Mouse (Mus musculus) embryonic facial prominence, embryonic 10.5 days (tissue): ENCODE measurements at regions not wholly inside any gene's neighbourhood (a gene's known extent, or its start where the extent isn't known, plus 50 kb on each side); places are given as distances from the start of the nearest gene placed in this dataset.

Experiments
- DNase-seq: peaks from one replicate; pipeline ENCODE4 v3.0.0-alpha.2; 2017; ENCODE audit warnings: low spot score
- H3K27ac ChIP-seq: fragments of 300-500 bp; sonication (generic); replicated peaks from 2 replicates; pipeline ENCODE4 v1.5.1; 2016; ENCODE audit warnings: mild to moderate bottlenecking
- H3K27me3 ChIP-seq: fragments of 300-500 bp; sonication (generic); replicated peaks from 2 replicates; pipeline ENCODE4 v1.6.1; 2016; ENCODE audit warnings: low read depth, mild to moderate bottlenecking; ENCODE audit not compliant: poor library complexity, severe bottlenecking
- H3K36me3 ChIP-seq: fragments of 300-500 bp; sonication (generic); replicated peaks from 2 replicates; pipeline ENCODE4 v1.6.1; 2016; ENCODE audit warnings: mild to moderate bottlenecking, moderate library complexity
- H3K4me1 ChIP-seq: fragments of 300-500 bp; sonication (generic); 2 replicates; pipeline ENCODE4 v1.6.1; 2016
- H3K4me3 ChIP-seq: fragments of 300-500 bp; sonication (generic); 2 replicates; pipeline ENCODE4 v1.5.1; 2016; ENCODE audit warnings: mild to moderate bottlenecking, moderate library complexity
- H3K9me3 ChIP-seq: fragments of 300-500 bp; sonication (generic); 2 replicates; pipeline ENCODE4 v1.6.1; 2016; ENCODE audit warnings: mild to moderate bottlenecking
- WGBS: fragments of 180-500 bp; shearing (Covaris S2); methylation state at CpG from one replicate; pipeline ENCODE4 v1.1.7; 2016; 5-methylcytosine and 5-hydroxymethylcytosine counted together

DNA sequence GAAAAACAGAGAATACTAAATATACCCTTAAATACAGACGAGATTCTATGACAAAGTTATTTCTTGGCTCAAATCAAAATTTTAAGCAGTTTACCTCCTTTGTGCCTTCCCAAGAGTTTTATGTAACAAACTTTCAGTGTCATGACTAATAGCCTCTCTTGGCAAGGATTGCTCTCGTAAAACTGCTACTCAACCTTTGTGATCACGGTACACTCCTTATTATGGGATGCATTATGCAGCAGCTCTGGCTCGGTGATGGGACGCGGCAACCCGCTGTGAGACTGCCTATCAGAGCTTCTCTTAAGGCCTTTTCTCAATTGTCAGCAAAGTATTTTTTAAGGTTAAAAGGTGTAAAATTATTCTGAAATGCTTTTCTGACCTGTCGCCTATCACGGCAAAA, 59.8 kb upstream of the Spaca7 start:
- 71% methylated on average over 9 of the region's 9 CpGs for WGBS
- H3K27me3 ChIP-seq, result peaks cover 43% of the 10 kb centered on the region
- peaks cover 28% of the 10 kb centered on the region for H3K4me1 ChIP-seq
- no peaks in the 10 kb centered on the region for H3K36me3 ChIP-seq
- no peak overlapping the region for H3K4me3 ChIP-seq
- DNase-seq, result no peak
- no peaks in the 10 kb centered on the region for H3K9me3 ChIP-seq
- H3K27ac ChIP-seq, result no peak overlapping the region

DNA sequence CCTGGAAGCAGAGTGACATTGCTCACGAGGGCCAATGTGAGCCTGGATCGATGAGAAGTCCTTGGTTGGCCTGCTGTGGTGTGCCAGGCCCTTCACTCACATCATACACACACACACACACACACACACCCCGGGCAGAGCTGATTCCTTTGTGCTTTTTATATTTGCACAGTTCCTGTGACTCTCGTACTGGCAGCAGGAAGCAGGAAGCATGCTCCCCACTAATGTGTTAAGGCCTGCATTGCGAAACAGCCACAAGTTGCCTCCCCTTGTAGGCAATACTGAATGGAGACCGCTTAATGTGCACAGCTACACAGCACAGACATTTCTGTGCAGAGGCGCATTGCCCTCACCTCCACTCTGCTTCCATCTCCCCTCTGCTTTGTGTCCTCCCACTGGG, 58.7 kb upstream of the Spaca7 start:
- no peak for DNase-seq
- peaks cover 38% of the 10 kb centered on the region for H3K27me3 ChIP-seq
- WGBS, result 66% methylated on average over 7 of the region's 7 CpGs
- no peaks in the 10 kb centered on the region for H3K36me3 ChIP-seq
- H3K4me1 ChIP-seq, result peaks cover 28% of the 10 kb centered on the region
- no peak overlapping the region for H3K4me3 ChIP-seq
- no peak overlapping the region for H3K27ac ChIP-seq
- peaks cover 3% of the 10 kb centered on the region; the same call in 1 of the 2 replicates for H3K9me3 ChIP-seq

DNA sequence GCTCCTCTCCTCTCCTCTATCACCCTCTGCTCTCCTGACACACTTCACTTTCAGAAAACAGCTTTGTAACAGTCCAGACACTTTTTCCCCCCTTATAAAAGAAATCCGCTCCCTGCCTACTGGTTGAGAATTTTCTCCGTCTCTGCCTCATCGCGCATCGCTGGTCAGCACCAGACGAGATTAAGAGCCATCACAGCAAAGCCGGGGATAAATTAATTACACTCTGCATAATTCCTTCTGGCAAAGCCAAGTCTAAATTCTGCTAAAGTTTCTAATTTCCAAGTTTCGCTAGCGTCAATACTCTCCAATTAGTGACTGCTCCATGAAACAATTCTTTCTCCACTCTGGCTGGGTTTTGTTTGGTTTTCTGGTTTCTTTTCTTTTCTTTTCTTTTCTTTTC, 51.2 kb upstream of the Spaca7 start:
- H3K27me3 ChIP-seq, result peaks cover 30% of the 10 kb centered on the region
- no peaks in the 10 kb centered on the region for H3K36me3 ChIP-seq
- 43% methylated on average over 9 of the region's 9 CpGs for WGBS
- DNase-seq, result no peak
- no peak overlapping the region for H3K4me3 ChIP-seq
- no peak overlapping the region for H3K27ac ChIP-seq
- H3K4me1 ChIP-seq, result peaks cover 14% of the 10 kb centered on the region
- peaks cover 6% of the 10 kb centered on the region; the same call in 1 of the 2 replicates for H3K9me3 ChIP-seq
